Mouse (Mus musculus) testis, postnatal 14 days (tissue): ENCODE measurements around the gene Aunip.

Experiments
- DNase-seq: peaks from one replicate; pipeline ENCODE4 v3.0.0; 2021; ENCODE audit warnings: low spot score

The Aunip gene

DNA sequence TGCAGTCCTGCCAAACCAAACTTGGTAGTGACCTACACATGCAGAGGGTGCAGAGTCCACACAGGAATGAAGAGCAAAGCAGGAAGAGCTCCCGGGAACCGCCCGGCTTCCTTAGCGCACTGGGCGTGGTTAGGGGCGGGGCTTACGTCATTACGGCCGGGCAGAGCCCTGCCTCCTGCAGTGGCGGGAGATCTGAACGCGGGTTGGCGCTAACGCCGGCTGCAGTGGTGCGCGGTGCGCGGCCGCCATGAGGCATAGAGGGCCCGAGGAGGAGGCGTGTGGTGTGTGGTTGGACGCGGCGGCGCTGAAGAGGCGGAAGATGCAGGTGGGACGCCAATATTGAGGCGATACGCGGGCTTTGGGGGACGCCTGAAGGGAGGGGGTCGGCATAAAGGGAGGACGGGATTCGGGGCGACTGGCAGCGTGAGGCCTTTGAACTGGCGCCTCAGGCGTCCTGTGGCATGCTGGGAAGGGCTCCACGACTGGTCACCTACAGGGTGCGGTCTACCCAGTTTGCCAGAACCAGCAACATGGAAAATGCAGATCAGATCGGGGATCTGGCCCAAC, at the start of gene Aunip:
TSS of gene Aunip (plus strand) at position 155 of the 567 bp plus-strand sequence.
- DNase-seq = peak; percentile 92

GRCm38 (mm10) chr4:134461252-134461651, 49.5 kb upstream of the Aunip start:
- DNase-seq = no peak

DNA sequence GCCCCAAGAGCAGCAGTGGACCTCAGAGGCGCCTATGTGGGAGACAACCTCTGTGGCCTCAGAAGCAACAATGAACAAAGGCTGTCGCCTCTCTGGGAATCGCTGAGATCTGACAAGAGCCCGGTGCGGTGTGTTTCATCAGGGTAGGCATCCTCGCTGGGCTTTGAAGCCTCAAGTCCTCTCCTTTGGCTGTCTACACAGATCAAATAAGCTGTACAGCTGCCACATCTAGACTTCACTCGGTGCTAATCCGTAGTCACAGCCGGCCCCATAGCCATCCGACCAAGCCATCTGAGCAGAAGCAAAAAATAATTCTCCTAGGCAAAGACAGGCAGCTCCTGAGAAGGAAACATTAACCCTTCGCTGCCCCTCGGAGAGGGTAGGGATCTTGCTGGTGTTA, 45.0 kb upstream of the Aunip start:
- DNase-seq = no peak

DNA sequence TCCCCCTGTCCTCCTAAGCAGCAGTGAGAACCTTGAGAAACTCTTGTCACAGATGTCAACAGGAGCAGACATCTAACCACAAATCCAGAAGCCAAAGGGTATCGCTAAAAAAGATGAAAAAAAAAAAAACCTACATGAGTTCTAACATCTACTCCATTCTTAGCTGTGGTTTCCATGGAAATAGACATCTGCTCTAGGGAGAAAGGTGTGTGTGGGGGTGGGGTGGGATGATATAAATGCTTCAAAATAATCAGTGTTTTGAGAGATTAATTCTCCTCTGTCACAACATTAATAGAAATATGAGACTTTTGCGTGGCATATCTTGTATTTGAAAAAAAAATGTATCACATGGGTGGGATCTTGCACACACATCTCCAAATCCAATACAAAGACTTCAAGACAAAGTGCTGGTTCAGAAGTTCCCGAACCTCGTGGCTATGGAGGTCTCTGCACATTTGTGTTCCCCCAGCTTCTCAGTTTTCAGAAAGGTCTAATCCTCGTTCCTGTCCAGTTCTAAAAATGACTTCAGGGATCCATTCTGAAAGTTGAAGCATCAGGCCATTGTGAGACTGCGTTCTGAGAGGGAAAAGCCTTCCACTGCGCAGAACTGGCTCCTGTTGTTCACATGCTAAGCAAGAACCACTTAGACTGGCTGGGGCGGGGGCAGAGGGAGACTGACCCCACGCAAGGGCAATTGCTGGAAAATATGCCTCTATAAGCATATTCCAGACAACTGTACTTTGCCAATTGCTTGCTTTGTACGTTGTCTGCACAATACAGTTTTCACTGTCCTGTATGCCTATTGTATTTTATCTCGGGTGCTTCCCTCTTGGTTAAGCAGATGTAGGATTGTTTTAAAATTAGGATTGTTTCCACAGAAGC, 44.2 kb upstream of the Aunip start:
- DNase-seq = no peak

DNA sequence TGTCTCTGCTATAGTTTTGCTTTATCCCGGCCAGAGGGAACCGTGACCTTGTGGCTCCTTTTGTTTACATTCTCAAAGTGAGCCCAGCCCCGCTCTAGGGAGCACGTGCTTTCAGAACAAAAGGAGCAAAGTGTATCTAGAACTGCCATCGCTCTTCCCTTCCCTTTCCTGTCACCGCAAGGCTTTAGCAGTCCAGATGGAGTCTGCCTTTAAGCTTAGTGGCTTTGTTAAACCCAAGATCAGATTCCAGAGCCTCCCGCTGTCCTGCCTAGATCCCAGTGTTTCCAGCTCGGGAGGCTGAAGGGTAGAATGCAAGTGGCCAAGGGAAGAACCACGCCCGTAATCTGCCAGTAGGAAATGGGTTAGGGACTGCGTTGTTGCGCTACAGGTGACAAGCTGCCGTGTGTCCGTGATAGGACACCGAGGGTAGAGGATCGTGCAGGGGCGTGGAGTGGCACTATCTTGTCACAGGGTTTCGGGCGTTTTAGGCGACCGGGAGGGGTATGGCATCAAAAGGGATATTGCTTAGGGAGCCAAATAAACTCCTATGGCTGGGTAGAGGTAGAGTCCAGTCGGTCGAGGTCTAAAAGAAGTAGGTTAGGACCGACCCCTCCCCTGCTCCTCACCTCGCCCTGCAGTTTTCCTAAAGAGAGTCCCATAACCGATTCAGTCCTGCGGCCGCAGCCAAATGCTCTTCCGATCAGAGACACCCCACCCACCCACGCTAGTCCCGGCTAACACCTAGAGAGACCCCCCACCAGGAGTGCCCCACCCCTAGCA, 43.2 kb upstream of the Aunip start:
- DNase-seq = no peak

- DNase-seq = peak; percentile 97
Measured at GRCm38 (mm10) chr4:134468215-134468575, 42.6 kb upstream of the Aunip start, which contains the start of gene Stmn1. Gene Stmn1, plus strand, starts transcription at chr4:134468320.

- peak; percentile 93 for DNase-seq
Measured at GRCm38 (mm10) chr4:134468578-134469266, 42.1 kb upstream of the Aunip start.

- DNase-seq = no peak
Measured at GRCm38 (mm10) chr4:134469341-134469796, 41.4 kb upstream of the Aunip start.

DNA sequence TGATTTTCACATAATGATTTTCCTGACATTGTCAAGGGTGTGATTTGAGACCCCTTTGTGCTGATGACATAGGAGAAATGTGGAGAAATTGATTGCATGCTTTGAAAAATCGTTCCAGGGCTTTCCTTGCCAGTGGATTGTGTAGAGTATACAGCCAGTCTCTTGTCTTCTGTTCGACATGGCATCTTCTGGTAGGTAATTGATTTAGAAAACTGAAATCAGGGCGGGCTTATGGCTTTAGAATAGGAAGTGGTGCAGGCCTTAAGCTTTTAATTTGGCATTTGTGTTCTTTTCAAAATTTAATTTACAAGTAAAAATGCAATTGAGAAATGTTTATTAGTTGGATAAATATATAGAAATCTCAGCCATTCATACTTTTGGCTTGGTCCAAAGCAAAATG, 40.8 kb upstream of the Aunip start:
- no peak for DNase-seq

DNA sequence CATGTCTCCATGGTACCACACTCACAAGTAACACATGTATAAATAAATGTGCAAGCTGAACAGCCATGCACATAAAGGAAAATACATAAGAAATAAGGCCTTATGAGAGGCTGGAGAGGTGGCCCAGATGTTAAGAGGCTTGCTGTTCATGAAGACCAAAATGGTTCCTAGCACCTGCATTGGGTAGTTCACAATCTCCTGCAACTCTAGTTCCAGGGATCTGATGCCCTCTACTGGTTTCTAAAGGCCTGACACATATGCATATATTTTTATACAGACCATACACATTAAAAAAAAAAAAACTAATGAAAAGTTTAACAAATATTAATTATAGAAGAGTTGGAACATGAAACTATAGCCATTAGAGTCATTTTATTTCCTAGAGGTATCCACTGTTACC, 39.3 kb upstream of the Aunip start:
- DNase-seq = no peak

DNA sequence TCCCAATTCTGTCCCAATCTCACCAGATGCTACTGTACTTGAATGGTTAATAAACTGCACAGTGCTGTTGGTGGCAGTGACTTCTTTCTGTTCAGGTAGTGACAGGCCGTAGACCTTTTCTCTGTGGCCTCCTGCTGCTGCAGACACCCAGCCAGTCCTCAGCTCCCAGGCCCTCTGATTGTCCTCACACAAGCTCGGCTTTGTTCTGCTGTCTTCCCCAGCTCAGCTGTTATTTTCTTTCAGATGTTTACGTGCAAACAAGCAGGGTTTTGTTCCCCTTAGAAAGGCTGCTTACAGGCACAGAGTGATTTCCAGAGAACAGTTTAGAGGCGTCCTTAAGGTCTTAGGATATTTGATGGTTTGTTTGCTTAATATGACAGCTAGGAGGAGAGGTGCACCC, 37.0 kb upstream of the Aunip start:
- DNase-seq = no peak

- DNase-seq = no peak
Measured at GRCm38 (mm10) chr4:134474240-134474639, 36.6 kb upstream of the Aunip start.

DNA sequence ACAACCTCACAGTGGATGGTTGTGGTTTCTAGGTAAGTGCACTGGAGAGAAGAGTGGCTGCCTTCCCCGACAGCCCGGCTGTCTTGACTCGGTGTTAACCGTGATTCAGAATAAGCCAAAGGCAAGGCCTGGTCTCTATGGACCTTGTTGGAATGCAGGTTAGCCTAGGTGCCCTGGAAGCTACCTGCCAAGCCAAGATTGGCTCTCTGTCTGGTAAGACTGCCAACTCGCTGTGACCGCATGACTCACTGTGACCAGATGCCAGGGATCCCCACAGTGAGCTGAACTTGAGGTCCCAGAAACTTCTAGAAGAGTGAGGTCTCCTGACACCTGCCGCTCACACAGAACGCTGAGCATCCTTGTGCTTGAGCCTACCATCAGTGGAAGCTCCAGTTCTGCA, 33.9 kb upstream of the Aunip start:
- no peak for DNase-seq

DNA sequence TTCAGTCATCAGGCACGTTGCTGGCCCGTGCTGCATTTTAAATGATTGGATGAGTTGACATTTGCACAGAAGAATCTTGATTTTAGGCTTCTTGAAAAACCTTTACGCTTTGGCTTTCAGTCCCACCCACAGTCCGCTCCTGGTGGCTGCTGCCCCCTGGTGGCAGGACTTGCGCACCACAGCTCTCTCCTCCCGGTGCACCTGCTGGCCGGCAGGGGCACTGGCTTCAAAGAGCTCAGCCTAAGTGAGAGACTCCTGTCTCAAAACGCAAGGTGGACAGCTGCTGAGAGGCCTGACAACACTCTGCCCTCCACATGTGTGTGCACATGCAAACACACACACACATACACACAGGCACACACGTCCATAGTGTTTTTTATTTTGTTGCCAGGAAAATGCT, 32.8 kb upstream of the Aunip start:
- DNase-seq = peak; percentile 80

GRCm38 (mm10) chr4:134479839-134480238, 31.0 kb upstream of the Aunip start:
- no peak for DNase-seq

GRCm38 (mm10) chr4:134480864-134481263, 29.9 kb upstream of the Aunip start:
- peak; percentile 49 for DNase-seq

DNA sequence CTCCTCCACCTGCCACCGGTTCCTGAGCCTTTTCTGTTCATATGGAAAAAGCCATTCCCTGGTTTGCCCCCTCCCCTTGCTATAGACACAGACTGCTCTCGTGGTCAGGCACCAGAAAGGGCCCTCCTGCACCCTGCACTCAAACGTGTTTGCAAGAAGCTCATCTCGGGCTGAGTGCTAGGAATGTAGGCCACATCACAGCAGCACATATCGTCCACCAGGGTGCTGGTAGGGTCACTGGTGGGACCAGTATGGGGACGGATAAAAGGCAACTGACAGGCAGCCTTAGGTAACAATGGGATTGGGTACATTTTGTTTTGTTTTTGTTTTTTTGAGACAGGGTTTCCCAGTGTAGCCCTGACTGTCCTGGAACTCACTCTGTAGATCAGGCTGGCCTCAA, 29.5 kb upstream of the Aunip start:
- DNase-seq = no peak

GRCm38 (mm10) chr4:134482442-134482841, 28.4 kb upstream of the Aunip start:
- DNase-seq = no peak

- DNase-seq = no peak
Measured at GRCm38 (mm10) chr4:134483078-134483688, 27.6 kb upstream of the Aunip start.

GRCm38 (mm10) chr4:134483696-134484095, 27.1 kb upstream of the Aunip start:
- DNase-seq = no peak

- no peak for DNase-seq
Measured at GRCm38 (mm10) chr4:134484231-134484630, 26.6 kb upstream of the Aunip start.
